Mouse (Mus musculus) heart, embryonic 15.5 days (tissue): ENCODE results near the gene Gm4131. TPM values are rescaled to one million over a fixed set of nuclear protein-coding genes. Genes with fewer than 3 reads are reported as not detected.
"Not testable (repeated sequence)": the region's sequence is repeated elsewhere in the genome, so short reads cannot be mapped to it uniquely, and the experiment has no call there.

Experiments
- ATAC-seq: fragments of 200-750 bp; cut with Nextera tagmentation; replicated peaks from 2 replicates; pipeline ENCODE4 v1.8.0; 2017; ENCODE audit warnings: low read depth, moderate TSS enrichment; ENCODE audit not compliant: insufficient number of reproducible peaks, insufficient read depth, low FRiP score
- H3K27ac ChIP-seq: fragments of 300-500 bp; sonication (generic); 2 replicates; pipeline ENCODE4 v1.5.1; 2015; ENCODE audit warnings: mild to moderate bottlenecking, inconsistent platforms
- H3K27me3 ChIP-seq: fragments of 300-500 bp; sonication (generic); 2 replicates; pipeline ENCODE4 v1.6.1; 2015; ENCODE audit warnings: inconsistent platforms
- H3K36me3 ChIP-seq: fragments of 300-500 bp; sonication (generic); 2 replicates; pipeline ENCODE4 v1.6.1; 2015; ENCODE audit warnings: mild to moderate bottlenecking, inconsistent platforms
- H3K4me1 ChIP-seq: fragments of 300-500 bp; sonication (generic); replicated peaks from 2 replicates; pipeline ENCODE4 v1.6.1; 2015; ENCODE audit warnings: inconsistent platforms
- H3K4me2 ChIP-seq: fragments of 300-500 bp; sonication (generic); 2 replicates; pipeline ENCODE4 v1.6.1; 2015; ENCODE audit warnings: inconsistent platforms, mild to moderate bottlenecking, moderate library complexity
- H3K4me3 ChIP-seq: fragments of 300-500 bp; sonication (generic); 2 replicates; pipeline ENCODE4 v1.5.1; 2015; ENCODE audit warnings: mild to moderate bottlenecking, inconsistent platforms
- H3K9ac ChIP-seq: fragments of 300-500 bp; sonication (generic); 2 replicates; pipeline ENCODE4 v1.6.1; 2015; ENCODE audit warnings: mild to moderate bottlenecking, inconsistent platforms
- H3K9me3 ChIP-seq: fragments of 300-500 bp; sonication (generic); replicated peaks from 2 replicates; pipeline ENCODE4 v1.6.1; 2016; ENCODE audit warnings: inconsistent platforms
- WGBS: fragments of 180-500 bp; shearing (Covaris S2); methylation state at CpG from one replicate; pipeline ENCODE4 v1.1.7; 2015; ENCODE audit warnings: mixed read lengths; 5-methylcytosine and 5-hydroxymethylcytosine counted together
- polyA plus RNA-seq: library from polyadenylated mRNA; unstranded; fragments of >200 nt; fragmentation: Nextera tagmentation; extraction: Ambion mirVana; gene quantifications from 2 replicates; pipeline ENCODE4 v1.2.1, GENCODE M21; 2015

The Gm4131 gene
- 0.11 TPM in 1 of 2 replicates, not detected in the other for polyA plus RNA-seq

- H3K9ac ChIP-seq, ATAC-seq, H3K27me3 ChIP-seq, H3K4me1 ChIP-seq, H3K4me3 ChIP-seq, H3K4me2 ChIP-seq, H3K27ac ChIP-seq, H3K9me3 ChIP-seq, H3K36me3 ChIP-seq: not testable (repeated sequence)
- 81% methylated on average over 9 of the region's 9 CpGs for WGBS
These were observed at the start of gene Gm4131 for GRCm38 (mm10) chr14:62566821-62567220. TSS of gene Gm4131 (minus strand) at chr14:62566921.

- no peak for ATAC-seq
- H3K9me3 ChIP-seq, result no peaks in the 10 kb centered on the region
- H3K9ac ChIP-seq, result no peak overlapping the region
- H3K4me1 ChIP-seq, result no peaks in the 10 kb centered on the region
- no peaks in the 10 kb centered on the region for H3K36me3 ChIP-seq
- WGBS, result 56% methylated on average over 3 of the region's 3 CpGs
- H3K27ac ChIP-seq, result no peak overlapping the region
- no peak overlapping the region for H3K4me2 ChIP-seq
- no peaks in the 10 kb centered on the region for H3K27me3 ChIP-seq
- H3K4me3 ChIP-seq, result no peak overlapping the region
These were observed 43.2 kb upstream of the Gm4131 start for GRCm38 (mm10) chr14:62609904-62610303.

- no peak for ATAC-seq
- Histone ChIP-seq H3K9ac (no peak overlapping the region), H3K4me1 (peaks cover under 1% of the 10 kb centered on the region; the same call in 1 of the 2 replicates), H3K36me3 (no peaks in the 10 kb centered on the region), H3K27ac (no peak overlapping the region), H3K4me2 (no peak overlapping the region), H3K27me3 (no peaks in the 10 kb centered on the region), H3K4me3 (no peak overlapping the region), H3K9me3 (no peaks in the 10 kb centered on the region)
- WGBS, result 68% methylated on average over 8 of the region's 8 CpGs
These were observed 41.1 kb upstream of the Gm4131 start for GRCm38 (mm10) chr14:62607791-62608196.

- 90% methylated on average over 1 of the region's 1 CpGs for WGBS
- no peak for ATAC-seq
These were observed 36.1 kb upstream of the Gm4131 start for GRCm38 (mm10) chr14:62602869-62603268.

GRCm38 (mm10) chr14:62602271-62602670 is 35.5 kb upstream of the Gm4131 start:
- no peaks in the 10 kb centered on the region for H3K9me3 ChIP-seq
- H3K27me3 ChIP-seq, result no peaks in the 10 kb centered on the region
- no peak overlapping the region for H3K4me3 ChIP-seq
- H3K36me3 ChIP-seq, result no peaks in the 10 kb centered on the region
- no peak overlapping the region for H3K9ac ChIP-seq
- no peak overlapping the region for H3K27ac ChIP-seq
- 27% methylated on average over 1 of the region's 1 CpGs for WGBS
- H3K4me2 ChIP-seq, result no peak overlapping the region
- H3K4me1 ChIP-seq, result peaks cover 5% of the 10 kb centered on the region; the same call in 1 of the 2 replicates
- ATAC-seq, result 0 out of 2 replicates have a peak, but pooled peaks have one; percentile 35

More at GRCm38 (mm10) chr14:62602869-62603268, 36.1 kb upstream of the Gm4131 start:
- Histone ChIP-seq H3K4me1 (peaks cover 5% of the 10 kb centered on the region; the same call in 1 of the 2 replicates), H3K9me3 (no peaks in the 10 kb centered on the region), H3K9ac (no peak overlapping the region), H3K27ac (no peak overlapping the region), H3K4me3 (no peak overlapping the region), H3K27me3 (no peaks in the 10 kb centered on the region), H3K4me2 (no peak overlapping the region), H3K36me3 (no peaks in the 10 kb centered on the region)

GRCm38 (mm10) chr14:62600109-62600522 is 33.4 kb upstream of the Gm4131 start:
- Histone ChIP-seq H3K27ac (no peak overlapping the region), H3K9ac (no peak overlapping the region), H3K4me3 (no peak overlapping the region), H3K9me3 (no peaks in the 10 kb centered on the region), H3K36me3 (no peaks in the 10 kb centered on the region), H3K27me3 (no peaks in the 10 kb centered on the region), H3K4me1 (peaks cover 5% of the 10 kb centered on the region; the same call in 1 of the 2 replicates), H3K4me2 (no peak overlapping the region)
- WGBS, result 76% methylated on average over 6 of the region's 6 CpGs
- ATAC-seq, result no peak

GRCm38 (mm10) chr14:62585338-62585737 is 18.6 kb upstream of the Gm4131 start:
- H3K27ac ChIP-seq, result no peak overlapping the region
- no peaks in the 10 kb centered on the region for H3K36me3 ChIP-seq
- no peaks in the 10 kb centered on the region for H3K27me3 ChIP-seq
- H3K4me1 ChIP-seq, result no peaks in the 10 kb centered on the region
- no peak for ATAC-seq
- H3K4me2 ChIP-seq, result no peak overlapping the region
- no peak overlapping the region for H3K9ac ChIP-seq
- no peaks in the 10 kb centered on the region for H3K9me3 ChIP-seq
- no peak overlapping the region for H3K4me3 ChIP-seq
- WGBS, result 52% methylated on average over 3 of the region's 3 CpGs

GRCm38 (mm10) chr14:62584637-62585036 is 17.9 kb upstream of the Gm4131 start:
- Histone ChIP-seq H3K9me3 (no peaks in the 10 kb centered on the region), H3K4me2 (no peak overlapping the region), H3K27me3 (no peaks in the 10 kb centered on the region), H3K4me1 (no peaks in the 10 kb centered on the region), H3K9ac (no peak overlapping the region), H3K27ac (no peak overlapping the region), H3K36me3 (no peaks in the 10 kb centered on the region), H3K4me3 (no peak overlapping the region)
- ATAC-seq, result no peak

- H3K4me3 ChIP-seq, result no peak overlapping the region
- WGBS, result 74% methylated on average over 9 of the region's 9 CpGs
- no peaks in the 10 kb centered on the region for H3K27me3 ChIP-seq
- H3K36me3 ChIP-seq, result no peaks in the 10 kb centered on the region
- no peak overlapping the region for H3K27ac ChIP-seq
- no peaks in the 10 kb centered on the region for H3K4me1 ChIP-seq
- H3K9ac ChIP-seq, result no peak overlapping the region
- H3K4me2 ChIP-seq, result no peak overlapping the region
- no peaks in the 10 kb centered on the region for H3K9me3 ChIP-seq
- ATAC-seq, result no peak
These were observed 15.0 kb upstream of the Gm4131 start for GRCm38 (mm10) chr14:62581768-62582167.

- Histone ChIP-seq H3K27me3 (no peaks in the 10 kb centered on the region), H3K4me1 (no peaks in the 10 kb centered on the region), H3K9me3 (no peaks in the 10 kb centered on the region), H3K27ac (no peak overlapping the region), H3K4me2 (no peak overlapping the region), H3K9ac (no peak overlapping the region), H3K4me3 (no peak overlapping the region), H3K36me3 (no peaks in the 10 kb centered on the region)
- 83% methylated on average over 3 of the region's 3 CpGs for WGBS
- no peak for ATAC-seq
These were observed 14.2 kb upstream of the Gm4131 start for GRCm38 (mm10) chr14:62580945-62581344.

- Histone ChIP-seq H3K27ac (no peak overlapping the region), H3K4me1 (peaks cover 3% of the 10 kb centered on the region; the same call in 1 of the 2 replicates), H3K4me3 (no peak overlapping the region), H3K36me3 (no peaks in the 10 kb centered on the region), H3K9ac (no peak overlapping the region), H3K4me2 (no peak overlapping the region), H3K9me3 (no peaks in the 10 kb centered on the region), H3K27me3 (no peaks in the 10 kb centered on the region; the same call in 1 of the 2 replicates)
- WGBS, result 73% methylated on average over 8 of the region's 8 CpGs
- no peak for ATAC-seq
These were observed 9.1 kb upstream of the Gm4131 start for GRCm38 (mm10) chr14:62575862-62576261.

GRCm38 (mm10) chr14:62574906-62575305 is 8.2 kb upstream of the Gm4131 start:
- no peak overlapping the region for H3K9ac ChIP-seq
- no peak overlapping the region for H3K27ac ChIP-seq
- no peaks in the 10 kb centered on the region for H3K9me3 ChIP-seq
- H3K27me3 ChIP-seq, result no peaks in the 10 kb centered on the region; the same call in 1 of the 2 replicates
- 70% methylated on average over 6 of the region's 6 CpGs for WGBS
- H3K4me2 ChIP-seq, result no peak overlapping the region
- no peak overlapping the region for H3K4me3 ChIP-seq
- no peak for ATAC-seq
- no peaks in the 10 kb centered on the region for H3K36me3 ChIP-seq
- H3K4me1 ChIP-seq, result peaks cover 3% of the 10 kb centered on the region; the same call in 1 of the 2 replicates
